In genomic region chr8:105613830-105614511, GRCm38 (mm10) we compare ENCODE assay signal across 8 mouse cellular contexts. TPM values are rescaled to one million over a fixed set of nuclear protein-coding genes. Genes with fewer than 3 reads are reported as not detected.
DNase-seq lines count a peak whose midpoint lies in the region; ATAC-seq lines count a peak whose summit lies in the region.

No protein-coding gene starts in this region.

- intact Hi-C loops in heart, postnatal 14 days (cut with DNase I): no loop called here

- peak overlapping the region; percentile 37 for H3K4me3 ChIP-seq in forebrain, embryonic 11.5 days (ENCODE audit: low read depth, low read length)
- H3K4me3 ChIP-seq in macrophage (ENCODE audit: inconsistent target): peak overlapping the region; percentile 29
- H3K4me3 ChIP-seq in stomach, embryonic 15.5 days (replicated peaks): peak overlapping the region; percentile 47

- no peak overlapping the region for H3K27ac ChIP-seq in forebrain, embryonic 11.5 days (ENCODE audit: low read depth, low read length)
- H3K27ac ChIP-seq in macrophage: no peak overlapping the region
- no peak overlapping the region for H3K27ac ChIP-seq in stomach, embryonic 15.5 days

- peak; percentile 64 for ATAC-seq in forebrain, embryonic 11.5 days (replicated peaks; ENCODE audit: low FRiP score)
- ATAC-seq in stomach, embryonic 15.5 days (ENCODE audit: insufficient read depth, low FRiP score, low read depth): peak; percentile 50; the same call in 1 of the 2 replicates

- H3K4me2 ChIP-seq in forebrain, embryonic 11.5 days (ENCODE audit: low read depth, low read length, severe bottlenecking): peak overlapping the region; percentile 88
- H3K4me2 ChIP-seq in stomach, embryonic 15.5 days: peak overlapping the region; percentile 68

- H3K27me3 ChIP-seq in forebrain, embryonic 11.5 days (ENCODE audit: control insufficient read depth, insufficient read depth, low read length): peaks cover 26% of the 10 kb centered on the region
- H3K27me3 ChIP-seq in stomach, embryonic 15.5 days (replicated peaks): no peaks in the 10 kb centered on the region

- H3K9ac ChIP-seq in forebrain, embryonic 11.5 days (ENCODE audit: low read length): peak overlapping the region; percentile 50
- H3K9ac ChIP-seq in stomach, embryonic 15.5 days: peak overlapping the region; percentile 0; the same call in 1 of the 2 replicates

- H3K79me2 ChIP-seq in macrophage (ENCODE audit: inconsistent target): peaks cover 39% of the 10 kb centered on the region

- peaks cover 13% of the 10 kb centered on the region for H3K4me1 ChIP-seq in forebrain, embryonic 11.5 days (replicated peaks; ENCODE audit: control insufficient read depth, insufficient read depth, low read length)
- peaks cover 16% of the 10 kb centered on the region for H3K4me1 ChIP-seq in stomach, embryonic 15.5 days

- DNase-seq in right cerebral cortex, postnatal 14 days: peak; percentile 52
- DNase-seq in right cerebral cortex, adult 18-20 months: no peak
- DNase-seq in forebrain, embryonic 11.5 days (ENCODE audit: low spot score): peak; percentile 74
- peak; percentile 85 to 86 for DNase-seq in heart, postnatal 14 days
- DNase-seq in kidney, postnatal 25 days: peak; percentile 90 to 93
- no peak for DNase-seq in adipocyte (ENCODE audit: low spot score)

- under 1% methylated on average over 50 of the region's 50 CpGs for WGBS in forebrain, embryonic 11.5 days
- WGBS in macrophage (ENCODE audit: missing documents): 27% methylated on average over 38 of the region's 50 CpGs
- 3% methylated on average over 50 of the region's 50 CpGs for WGBS in stomach, embryonic 15.5 days

- H3K36me3 ChIP-seq in forebrain, embryonic 11.5 days (ENCODE audit: control insufficient read depth, insufficient read depth, low read length): no peaks in the 10 kb centered on the region; the same call in 1 of the 2 replicates
- H3K36me3 ChIP-seq in macrophage (ENCODE audit: inconsistent target): peaks cover 39% of the 10 kb centered on the region
- H3K36me3 ChIP-seq in stomach, embryonic 15.5 days: peaks cover 39% of the 10 kb centered on the region

- H3K9me3 ChIP-seq in forebrain, embryonic 11.5 days (ENCODE audit: control insufficient read depth, low read length): no peaks in the 10 kb centered on the region
- no peaks in the 10 kb centered on the region for H3K9me3 ChIP-seq in stomach, embryonic 15.5 days

RNA-seq across cellular contexts. Expression of gene Ripor1, which starts 8.9 kb away (rescaled TPM):
- 18.2 and 18.9 TPM in 2 replicates for polyA plus RNA-seq in forebrain, embryonic 11.5 days (2014; fragmentation: Nextera tagmentation; extraction: Ambion mirVana)
- 10 to 100 TPM; 46.0 to 49.0 TPM for total RNA-seq in heart, postnatal 14 days (2021)
- 10 to 100 TPM in 16 of 26 experiments, 1 to 10 TPM in 10; 2.0 to 47.5 (median 12.8) TPM for total RNA-seq in macrophage (2018; cell fraction: chromatin; rRNA removed)
- total RNA-seq in macrophage (2018; cell fraction: cytosol; rRNA removed): 10 to 100 TPM in 19 of 26 experiments, 1 to 10 TPM in 7; 7.1 to 21.1 (median 11.2) TPM
- 10 to 100 TPM in 11 of 26 experiments, 1 to 10 TPM in 15; 4.1 to 36.0 (median 9.4) TPM for total RNA-seq in macrophage (2018; cell fraction: nucleus; rRNA removed)
- 13.3 to 20.5 TPM (median 14.5 TPM) in 3 replicates for polyA plus RNA-seq in macrophage (2018)
- 21.0 and 23.4 TPM in 2 replicates for polyA plus RNA-seq in stomach, embryonic 15.5 days (2015; fragmentation: Nextera tagmentation; extraction: Ambion mirVana)

RNA-seq across cellular contexts. Expression of gene Ctcf, which starts 22.4 kb away (rescaled TPM):
- 134 and 145 TPM in 2 replicates for polyA plus RNA-seq in forebrain, embryonic 11.5 days (2014; fragmentation: Nextera tagmentation; extraction: Ambion mirVana)
- 10 to 100 TPM; 43.8 to 44.6 TPM for total RNA-seq in heart, postnatal 14 days (2021)
- total RNA-seq in macrophage (2018; cell fraction: chromatin; rRNA removed): 100 to 1,000 TPM in 9 of 26 experiments, 10 to 100 TPM in 17; 32.2 to 135 (median 83.9) TPM
- 10 to 100 TPM; 21.4 to 50.1 (median 40.2) TPM for total RNA-seq in macrophage (2018; cell fraction: cytosol; rRNA removed)
- 10 to 100 TPM; 31.0 to 89.2 (median 50.9) TPM for total RNA-seq in macrophage (2018; cell fraction: nucleus; rRNA removed)
- 38.0 to 50.3 TPM (median 38.3 TPM) in 3 replicates for polyA plus RNA-seq in macrophage (2018)
- polyA plus RNA-seq in stomach, embryonic 15.5 days (2015; fragmentation: Nextera tagmentation; extraction: Ambion mirVana): 109 and 112 TPM in 2 replicates

RNA-seq across cellular contexts. Expression of gene Agrp, which starts 23.2 kb away (rescaled TPM):
- polyA plus RNA-seq in forebrain, embryonic 11.5 days (2014; fragmentation: Nextera tagmentation; extraction: Ambion mirVana): 0.49 and 1.6 TPM in 2 replicates
- not detected for total RNA-seq in heart, postnatal 14 days (2021)
- total RNA-seq in macrophage (2018; cell fraction: chromatin; rRNA removed): not detected
- total RNA-seq in macrophage (2018; cell fraction: cytosol; rRNA removed): not detected
- total RNA-seq in macrophage (2018; cell fraction: nucleus; rRNA removed): not detected
- not detected in 3 replicates for polyA plus RNA-seq in macrophage (2018)
- polyA plus RNA-seq in stomach, embryonic 15.5 days (2015; fragmentation: Nextera tagmentation; extraction: Ambion mirVana): 0.77 and 1.1 TPM in 2 replicates

RNA-seq across cellular contexts. Expression of gene Atp6v0d1, which starts 48.1 kb away (rescaled TPM):
- polyA plus RNA-seq in forebrain, embryonic 11.5 days (2014; fragmentation: Nextera tagmentation; extraction: Ambion mirVana): 99.2 and 108 TPM in 2 replicates
- 10 to 100 TPM; 57.2 to 57.8 TPM for total RNA-seq in heart, postnatal 14 days (2021)
- total RNA-seq in macrophage (2018; cell fraction: chromatin; rRNA removed): 100 to 1,000 TPM in 6 of 26 experiments, 10 to 100 TPM in 20; 30.8 to 121 (median 85.9) TPM
- 100 to 1,000 TPM; 213 to 351 (median 263) TPM for total RNA-seq in macrophage (2018; cell fraction: cytosol; rRNA removed)
- 100 to 1,000 TPM in 22 of 26 experiments, 10 to 100 TPM in 4; 65.3 to 155 (median 120) TPM for total RNA-seq in macrophage (2018; cell fraction: nucleus; rRNA removed)
- 238 to 301 TPM (median 263 TPM) in 3 replicates for polyA plus RNA-seq in macrophage (2018)
- polyA plus RNA-seq in stomach, embryonic 15.5 days (2015; fragmentation: Nextera tagmentation; extraction: Ambion mirVana): 73.2 and 75.8 TPM in 2 replicates

Comparison
In these comparisons a context has a peak if more than half of its experiments do, and no peak if none do; other contexts are left out.
1. DNase-seq: peak in right cerebral cortex, postnatal 14 days (single experiment), forebrain, embryonic 11.5 days (single experiment), heart, postnatal 14 days (2 of 2) and kidney, postnatal 25 days (2 of 2); none in right cerebral cortex, adult 18-20 months (single experiment) and adipocyte (single experiment).
2. Peak in every context shown above with its lines, with median percentiles within 50 percentile points of each other: H3K4me3 ChIP-seq.